Mouse (Mus musculus) urinary bladder, postnatal 36 days (tissue): Measurements from ENCODE around the gene Gpa33.

ENCODE experiments used
- DNase-seq, 2 experiments: peaks; one replicate each; pipeline ENCODE4 v3.0.0; 2022; ENCODE audit warnings: low spot score in 2 of 2, mixed read lengths in 1 of 2

The Gpa33 gene

GRCm38 (mm10) chr1:166130224-166130860 lies at the start of gene Gpa33:
Gene Gpa33, plus strand, starts transcription at chr1:166130238.
- peak; percentile 81 to 86 for DNase-seq

- no peak for DNase-seq
Observed at GRCm38 (mm10) chr1:166088446-166089170, 41.4 kb upstream of the Gpa33 start.

- DNase-seq, result no peak
Observed at GRCm38 (mm10) chr1:166089337-166089736, 40.7 kb upstream of the Gpa33 start.

- no peak for DNase-seq
Observed at GRCm38 (mm10) chr1:166089739-166090138, 40.3 kb upstream of the Gpa33 start.

GRCm38 (mm10) chr1:166090306-166090705 lies 39.7 kb upstream of the Gpa33 start:
- DNase-seq, result no peak

- DNase-seq, result no peak
Observed at GRCm38 (mm10) chr1:166094462-166094861, 35.6 kb upstream of the Gpa33 start.

- no peak for DNase-seq
Observed at GRCm38 (mm10) chr1:166098120-166098519, 31.9 kb upstream of the Gpa33 start.

GRCm38 (mm10) chr1:166102920-166103608 lies 27.0 kb upstream of the Gpa33 start:
- peak; percentile 18 to 39 for DNase-seq

GRCm38 (mm10) chr1:166104858-166105257 lies 25.2 kb upstream of the Gpa33 start:
- DNase-seq, result no peak

GRCm38 (mm10) chr1:166105464-166105863 lies 24.6 kb upstream of the Gpa33 start:
- no peak for DNase-seq

- no peak for DNase-seq
Observed at GRCm38 (mm10) chr1:166114986-166115385, 15.1 kb upstream of the Gpa33 start.

GRCm38 (mm10) chr1:166115719-166116118 lies 14.3 kb upstream of the Gpa33 start:
- no peak for DNase-seq

GRCm38 (mm10) chr1:166117866-166118639 lies 12.0 kb upstream of the Gpa33 start:
- DNase-seq, result no peak

GRCm38 (mm10) chr1:166122114-166122513 lies 7.9 kb upstream of the Gpa33 start:
- DNase-seq, result no peak

- DNase-seq, result no peak
Observed at GRCm38 (mm10) chr1:166123045-166123444, 7.0 kb upstream of the Gpa33 start.

- no peak for DNase-seq
Observed at GRCm38 (mm10) chr1:166123751-166124150, 6.3 kb upstream of the Gpa33 start.

- no peak for DNase-seq
Observed at GRCm38 (mm10) chr1:166124932-166125593, 5.0 kb upstream of the Gpa33 start.

GRCm38 (mm10) chr1:166126290-166126689 lies 3.7 kb upstream of the Gpa33 start:
- DNase-seq, result no peak

- no peak for DNase-seq
Observed at GRCm38 (mm10) chr1:166126795-166127194, 3.2 kb upstream of the Gpa33 start.

GRCm38 (mm10) chr1:166127719-166128118 lies 2.3 kb upstream of the Gpa33 start, which contains the start of gene Dusp27:
Gene Dusp27, minus strand, starts transcription at chr1:166127922.
- DNase-seq, result no peak

- no peak for DNase-seq
Observed at GRCm38 (mm10) chr1:166128551-166128950, 1.5 kb upstream of the Gpa33 start.
